Mouse (Mus musculus) C2C12 (cell line): ENCODE data around the gene Gm11562.

Experiments used
- CTCF ChIP-seq: IDR thresholded peaks from one replicate; pipeline ENCODE4 v1.5.1; 2011; ENCODE audit not compliant: control insufficient read depth, insufficient read depth, insufficient read length
- FOSL1 ChIP-seq: IDR thresholded peaks from one replicate; pipeline ENCODE4 v1.8.0; 2011; ENCODE audit warnings: mild to moderate bottlenecking, low read length; ENCODE audit not compliant: poor library complexity, insufficient read depth, severe bottlenecking
- MAX ChIP-seq: IDR thresholded peaks from one replicate; pipeline ENCODE4 v1.6.1; 2011; ENCODE audit warnings: mild to moderate bottlenecking, control low read depth
- MYOD1 ChIP-seq: IDR thresholded peaks from one replicate; pipeline ENCODE4 v1.6.1; 2011; ENCODE audit warnings: low read depth; ENCODE audit not compliant: control insufficient read depth, insufficient read length

GRCm38 (mm10) chr11:99609126-99609525, 11.1 kb downstream of the Gm11562 start:
- no peak for TF ChIP-seq CTCF
- TF ChIP-seq MYOD1 = no peak
- TF ChIP-seq FOSL1 = no peak
- no peak for TF ChIP-seq MAX
